8 mouse cellular contexts compared by ENCODE assay signal in the genomic region with DNA sequence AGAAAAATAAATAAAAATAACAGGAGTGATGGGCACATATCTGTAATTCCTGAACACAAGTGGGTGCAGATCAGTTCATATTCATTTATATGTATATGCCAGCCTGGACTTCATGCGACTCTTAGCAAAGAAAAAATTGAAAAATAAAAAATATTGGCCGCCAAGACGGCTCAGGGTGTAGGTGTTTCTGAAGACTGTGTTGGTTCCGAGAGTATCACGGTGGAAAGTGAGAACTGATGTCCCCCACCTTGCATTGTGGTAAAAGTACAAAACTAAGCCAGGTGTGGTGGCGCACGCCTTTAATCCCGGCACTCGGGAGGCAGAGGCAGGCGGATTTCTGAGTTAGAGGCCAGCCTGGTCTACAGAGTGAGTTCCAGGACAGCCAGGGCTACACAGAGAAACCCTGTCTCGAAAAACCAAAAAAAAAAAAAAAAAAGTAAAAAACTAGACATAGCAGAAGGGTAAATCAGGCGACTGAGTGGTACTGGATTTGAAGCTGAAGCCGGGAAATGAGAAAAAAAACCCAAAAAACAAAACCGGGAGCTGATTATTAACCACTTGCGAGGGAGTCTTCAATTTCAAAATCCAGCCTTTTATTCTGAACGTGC. TPM values are rescaled to one million over a fixed set of nuclear protein-coding genes. Genes with fewer than 3 reads are reported as not detected.
DNase-seq lines count a peak whose midpoint lies in the region; ATAC-seq lines count a peak whose summit lies in the region.

No protein-coding gene starts in this region.

- ATAC-seq in megakaryocyte, adult 5-6 weeks (ENCODE audit: poor library complexity, severe bottlenecking), result no peak
- peak; percentile 4; the same call in 1 of the 2 replicates for ATAC-seq in liver, embryonic 12.5 days
- no peak for ATAC-seq in stomach, embryonic 16.5 days (ENCODE audit: insufficient read depth, low FRiP score)

- peaks cover 28% of the 10 kb centered on the region for H3K36me3 ChIP-seq in megakaryocyte, embryonic 14.5 days (replicated peaks; ENCODE audit: low read length)
- peaks cover 13% of the 10 kb centered on the region for H3K36me3 ChIP-seq in liver, embryonic 12.5 days
- H3K36me3 ChIP-seq in stomach, embryonic 16.5 days (ENCODE audit: control insufficient read depth, insufficient read depth, low read length), result no peaks in the 10 kb centered on the region

- peak overlapping the region; percentile 95 for H3K4me3 ChIP-seq in megakaryocyte, embryonic 14.5 days (replicated peaks)
- H3K4me3 ChIP-seq in liver, embryonic 12.5 days, result peak overlapping the region; percentile 86
- H3K4me3 ChIP-seq in stomach, embryonic 16.5 days (replicated peaks; ENCODE audit: low read length), result peak overlapping the region; percentile 91; the same call in 1 of the 2 replicates

- H3K27ac ChIP-seq in liver, embryonic 12.5 days, result no peak overlapping the region
- H3K27ac ChIP-seq in stomach, embryonic 16.5 days (ENCODE audit: low read length), result no peak overlapping the region

- H3K4me1 ChIP-seq in megakaryocyte, embryonic 14.5 days, result peaks cover 41% of the 10 kb centered on the region
- peaks cover 28% of the 10 kb centered on the region for H3K4me1 ChIP-seq in liver, embryonic 12.5 days
- H3K4me1 ChIP-seq in stomach, embryonic 16.5 days (ENCODE audit: control insufficient read depth, insufficient read depth, low read length), result peaks cover 10% of the 10 kb centered on the region

- no peaks in the 10 kb centered on the region for H3K27me3 ChIP-seq in megakaryocyte, embryonic 14.5 days (replicated peaks)
- no peaks in the 10 kb centered on the region for H3K27me3 ChIP-seq in liver, embryonic 12.5 days (replicated peaks)
- H3K27me3 ChIP-seq in stomach, embryonic 16.5 days (ENCODE audit: control insufficient read depth, insufficient read depth, low read length), result no peaks in the 10 kb centered on the region

- peak overlapping the region; percentile 93 for H3K4me2 ChIP-seq in liver, embryonic 12.5 days
- H3K4me2 ChIP-seq in stomach, embryonic 16.5 days (ENCODE audit: low read depth, low read length), result peak overlapping the region; percentile 37; the same call in 1 of the 2 replicates

- no peak overlapping the region for H3K9ac ChIP-seq in liver, embryonic 12.5 days
- H3K9ac ChIP-seq in stomach, embryonic 16.5 days (ENCODE audit: low read length), result no peak overlapping the region

- peak; percentile 54 for DNase-seq in cerebellum, adult 9-11 months
- no peak for DNase-seq in cerebellum, adult 8-10 months
- no peak for DNase-seq in urinary bladder, adult 18-20 months (ENCODE audit: low spot score in 2 of 2)
- no peak for DNase-seq in right cerebral cortex, postnatal 36 days (ENCODE audit: low spot score in 2 of 2)

- 46% methylated on average over 16 of the region's 16 CpGs for WGBS in liver, embryonic 12.5 days (ENCODE audit: insufficient replicate concordance)
- WGBS in stomach, embryonic 16.5 days, result 53% methylated on average over 15 of the region's 16 CpGs

- H3K9me3 ChIP-seq in megakaryocyte, embryonic 14.5 days, result no peaks in the 10 kb centered on the region
- H3K9me3 ChIP-seq in liver, embryonic 12.5 days (replicated peaks), result no peaks in the 10 kb centered on the region
- no peaks in the 10 kb centered on the region for H3K9me3 ChIP-seq in stomach, embryonic 16.5 days (replicated peaks; ENCODE audit: control insufficient read depth, low read length)

RNA-seq across cellular contexts. Expression of a gene that starts 0.4 kb away (rescaled TPM):
- 10.4 and 49.2 TPM in 2 replicates for polyA plus RNA-seq in megakaryocyte, embryonic 14.5 days (2012; ENCODE audit: insufficient read depth, low replicate concordance)
- total RNA-seq in megakaryocyte, adult 5-6 weeks (2015), result 319 and 422 TPM in 2 replicates
- 1,374 and 1,550 TPM in 2 replicates for total RNA-seq in megakaryocyte, adult 5-6 weeks (2017)
- polyA plus RNA-seq in liver, embryonic 12.5 days (2016; fragmentation: Nextera tagmentation; extraction: Ambion mirVana), result 101 and 103 TPM in 2 replicates
- 161 and 164 TPM in 2 replicates for polyA plus RNA-seq in stomach, embryonic 16.5 days (2015; fragmentation: Nextera tagmentation; extraction: Ambion mirVana)

RNA-seq across cellular contexts. Expression of a gene that starts 19.1 kb away (rescaled TPM):
- polyA plus RNA-seq in megakaryocyte, embryonic 14.5 days (2012; ENCODE audit: insufficient read depth, low replicate concordance), result 13.1 and 33.6 TPM in 2 replicates
- total RNA-seq in megakaryocyte, adult 5-6 weeks (2015), result 7.2 and 7.6 TPM in 2 replicates
- 9.4 and 10.5 TPM in 2 replicates for total RNA-seq in megakaryocyte, adult 5-6 weeks (2017)
- polyA plus RNA-seq in liver, embryonic 12.5 days (2016; fragmentation: Nextera tagmentation; extraction: Ambion mirVana), result 29.6 and 31.6 TPM in 2 replicates
- polyA plus RNA-seq in stomach, embryonic 16.5 days (2015; fragmentation: Nextera tagmentation; extraction: Ambion mirVana), result 35.4 and 35.8 TPM in 2 replicates

RNA-seq across cellular contexts. Expression of a gene that starts 19.6 kb away (rescaled TPM):
- 6.5 and 26.4 TPM in 2 replicates for polyA plus RNA-seq in megakaryocyte, embryonic 14.5 days (2012; ENCODE audit: insufficient read depth, low replicate concordance)
- total RNA-seq in megakaryocyte, adult 5-6 weeks (2015), result 27.0 and 32.5 TPM in 2 replicates
- 18.5 and 19.7 TPM in 2 replicates for total RNA-seq in megakaryocyte, adult 5-6 weeks (2017)
- polyA plus RNA-seq in liver, embryonic 12.5 days (2016; fragmentation: Nextera tagmentation; extraction: Ambion mirVana), result 80.3 and 85.1 TPM in 2 replicates
- 57.0 and 57.9 TPM in 2 replicates for polyA plus RNA-seq in stomach, embryonic 16.5 days (2015; fragmentation: Nextera tagmentation; extraction: Ambion mirVana)

RNA-seq across cellular contexts. Expression of a gene that starts 30.2 kb away (rescaled TPM):
- polyA plus RNA-seq in megakaryocyte, embryonic 14.5 days (2012; ENCODE audit: insufficient read depth, low replicate concordance), result 2.8 and 10.1 TPM in 2 replicates
- total RNA-seq in megakaryocyte, adult 5-6 weeks (2015), result 16.0 and 16.4 TPM in 2 replicates
- total RNA-seq in megakaryocyte, adult 5-6 weeks (2017), result 18.3 and 28.9 TPM in 2 replicates
- polyA plus RNA-seq in liver, embryonic 12.5 days (2016; fragmentation: Nextera tagmentation; extraction: Ambion mirVana), result 23.3 and 23.9 TPM in 2 replicates
- polyA plus RNA-seq in stomach, embryonic 16.5 days (2015; fragmentation: Nextera tagmentation; extraction: Ambion mirVana), result 38.5 and 41.3 TPM in 2 replicates

RNA-seq across cellular contexts. Expression of a gene that starts 37.1 kb away (rescaled TPM):
- polyA plus RNA-seq in megakaryocyte, embryonic 14.5 days (2012; ENCODE audit: insufficient read depth, low replicate concordance), result 20.9 TPM in 1 of 2 replicates, not detected in the other
- total RNA-seq in megakaryocyte, adult 5-6 weeks (2015), result 131 and 151 TPM in 2 replicates
- total RNA-seq in megakaryocyte, adult 5-6 weeks (2017), result 83.5 and 101 TPM in 2 replicates
- 133 and 137 TPM in 2 replicates for polyA plus RNA-seq in liver, embryonic 12.5 days (2016; fragmentation: Nextera tagmentation; extraction: Ambion mirVana)
- polyA plus RNA-seq in stomach, embryonic 16.5 days (2015; fragmentation: Nextera tagmentation; extraction: Ambion mirVana), result 203 and 220 TPM in 2 replicates
